Mouse (Mus musculus) stomach, postnatal 0 days (tissue): Measurements from ENCODE around the gene Ajap1.

Experiments used
- CTCF ChIP-seq: IDR thresholded peaks from 2 replicates; pipeline ENCODE4 v1.5.1; 2016; ENCODE audit warnings: antibody characterized with exemption, low read depth, mild to moderate bottlenecking, moderate library complexity
- EP300 ChIP-seq: optimal IDR thresholded peaks from 2 replicates; pipeline ENCODE3; 2016; ENCODE audit warnings: antibody characterized with exemption

- no peak for TF ChIP-seq CTCF
- TF ChIP-seq EP300, result no peak
Observed at GRCm38 (mm10) chr4:153521601-153522000, 39.0 kb upstream of the Ajap1 start.
